30 mouse cellular contexts compared by ENCODE assay signal in genomic region chr16:20405335-20405734, GRCm38 (mm10).
"Had no signal": no experiment of that assay in that cellular context is flagged by ENCODE, and none has a peak within 500 bp of the region (broad histone marks: within the 10 kb centered on the region; RNA-seq: fewer than 3 reads in every experiment).

No protein-coding gene starts in this region.

- H3K4me3 ChIP-seq: left cerebral cortex, adult 2 months; limb, embryonic 10.5 days; limb, embryonic 12.5 days; limb, embryonic 13.5 days; limb, embryonic 15.5 days; liver, embryonic 12.5 days; liver, embryonic 13.5 days; liver, embryonic 15.5 days; lung, embryonic 15.5 days; megakaryocyte, embryonic 14.5 days; midbrain, embryonic 10.5 days; midbrain, embryonic 12.5 days; midbrain, embryonic 13.5 days; midbrain, embryonic 15.5 days; myocyte had no signal

- H3K4me2 ChIP-seq: limb, embryonic 12.5 days; limb, embryonic 13.5 days; limb, embryonic 15.5 days; liver, embryonic 11.5 days; liver, embryonic 12.5 days; liver, embryonic 13.5 days; liver, embryonic 15.5 days; lung, embryonic 14.5 days; lung, embryonic 15.5 days; midbrain, embryonic 11.5 days; midbrain, embryonic 12.5 days; midbrain, embryonic 13.5 days; midbrain, embryonic 15.5 days had no signal

- DNase-seq: left cerebral cortex, postnatal 4 days; liver; liver, embryonic 13.5 days; liver, postnatal 0 days; lung, adult 18-20 months; lung, adult 2 months; lung, embryonic 14.5 days; lung, postnatal 10 days; lung, postnatal 36 days; lung, postnatal 4 days; midbrain, embryonic 14.5 days had no signal

- H3K27ac ChIP-seq: left cerebral cortex, adult 2 months; limb, embryonic 10.5 days; limb, embryonic 12.5 days; limb, embryonic 13.5 days; limb, embryonic 15.5 days; liver, embryonic 12.5 days; liver, embryonic 13.5 days; liver, embryonic 14.5 days; liver, embryonic 15.5 days; lung, embryonic 15.5 days; macrophage; midbrain, embryonic 10.5 days; midbrain, embryonic 12.5 days; midbrain, embryonic 13.5 days; midbrain, embryonic 15.5 days had no signal

- H3K9ac ChIP-seq: limb, embryonic 12.5 days; limb, embryonic 13.5 days; limb, embryonic 15.5 days; liver, embryonic 12.5 days; liver, embryonic 13.5 days; liver, embryonic 14.5 days; liver, embryonic 15.5 days; liver, postnatal 0 days; lung, embryonic 14.5 days; lung, embryonic 15.5 days; midbrain, embryonic 12.5 days; midbrain, embryonic 13.5 days; midbrain, embryonic 15.5 days had no signal

- H3K27me3 ChIP-seq: limb, embryonic 12.5 days; limb, embryonic 13.5 days; limb, embryonic 15.5 days; liver, embryonic 12.5 days; liver, embryonic 13.5 days; liver, embryonic 15.5 days; lung, embryonic 15.5 days; megakaryocyte, embryonic 14.5 days; midbrain, embryonic 12.5 days; midbrain, embryonic 13.5 days; midbrain, embryonic 15.5 days had no signal

- ATAC-seq: liver, embryonic 12.5 days; liver, postnatal 0 days; midbrain, embryonic 13.5 days; midbrain, embryonic 15.5 days; midbrain, embryonic 16.5 days had no signal

- H3K4me1 ChIP-seq: limb, embryonic 10.5 days; limb, embryonic 12.5 days; limb, embryonic 13.5 days; limb, embryonic 15.5 days; liver, embryonic 15.5 days; lung, embryonic 15.5 days; midbrain, embryonic 10.5 days; midbrain, embryonic 12.5 days; midbrain, embryonic 13.5 days; midbrain, embryonic 15.5 days had no signal

- H3K9me3 ChIP-seq: limb, embryonic 10.5 days; limb, embryonic 12.5 days; limb, embryonic 13.5 days; limb, embryonic 15.5 days; liver, embryonic 12.5 days; liver, embryonic 13.5 days; liver, embryonic 15.5 days; lung, embryonic 15.5 days; megakaryocyte, embryonic 14.5 days; midbrain, embryonic 10.5 days; midbrain, embryonic 12.5 days; midbrain, embryonic 13.5 days; midbrain, embryonic 15.5 days had no signal
